In genomic region chr15:25995521-25995920, GRCm38 (mm10) we compare ENCODE assay signal across 7 mouse cellular contexts. TPM values are rescaled to one million over a fixed set of nuclear protein-coding genes. Genes with fewer than 3 reads are reported as not detected.
DNase-seq lines count a peak whose midpoint lies in the region; ATAC-seq and TF ChIP-seq lines count a peak whose summit lies in the region.

No protein-coding gene starts in this region.

- no peaks in the 10 kb centered on the region; the same call in 1 of the 2 replicates for H3K79me2 ChIP-seq in liver, adult 2 months (ENCODE audit: control insufficient read depth, insufficient read depth, low read length)

- H3K27me3 ChIP-seq in liver, adult 2 months (ENCODE audit: control insufficient read depth, insufficient read depth, low read length): no peaks in the 10 kb centered on the region
- no peaks in the 10 kb centered on the region for H3K27me3 ChIP-seq in liver, embryonic 11.5 days (replicated peaks; ENCODE audit: control insufficient read depth, insufficient read depth, low read length)

- H3K9me3 ChIP-seq in liver, embryonic 11.5 days (ENCODE audit: control insufficient read depth, low read length): no peaks in the 10 kb centered on the region

- H3K9ac ChIP-seq in liver, adult 2 months (ENCODE audit: low read depth, low read length): no peak overlapping the region
- H3K9ac ChIP-seq in liver, embryonic 11.5 days (ENCODE audit: low read depth, low read length): no peak overlapping the region

- no peak for DNase-seq in liver, adult 2 months (ENCODE audit: extremely low read depth, low read depth, low spot score)
- DNase-seq in liver, embryonic 11.5 days (ENCODE audit: low spot score): no peak
- DNase-seq in ZHBTc4 (ENCODE audit: low read depth, low spot score): peak; percentile 42
- peak; percentile 61 for DNase-seq in forelimb bud, embryonic 11.5 days (ENCODE audit: low read depth, low spot score)
- peak; percentile 80 for DNase-seq in retina, postnatal 1 day
- DNase-seq in ovary, postnatal 14 days (ENCODE audit: low spot score): no peak
- DNase-seq in testis, postnatal 10 days (ENCODE audit: low spot score): no peak

- 75% methylated on average over 2 of the region's 2 CpGs for WGBS in liver, adult 2 months
- 62% methylated on average over 2 of the region's 2 CpGs for WGBS in liver, embryonic 11.5 days

- TF ChIP-seq CTCF in liver, adult 2 months (IDR thresholded peaks at IDR 0.05; ENCODE audit: low read depth, low read length): peak; percentile 24; the same call in 1 of the 2 replicates

- ATAC-seq in liver, embryonic 11.5 days (replicated peaks; ENCODE audit: low FRiP score): no peak

- H3K36me3 ChIP-seq in liver, adult 2 months (ENCODE audit: control insufficient read depth, insufficient read depth, low read length): peaks cover 57% of the 10 kb centered on the region
- peaks cover 32% of the 10 kb centered on the region; the same call in 1 of the 2 replicates for H3K36me3 ChIP-seq in liver, embryonic 11.5 days (ENCODE audit: control insufficient read depth, insufficient read depth, low read length)

- no peak for TF ChIP-seq POLR2A in liver, adult 2 months (IDR thresholded peaks at IDR 0.05; ENCODE audit: extremely low read depth, insufficient read depth, low read length)

- no peaks in the 10 kb centered on the region; the same call in 1 of the 2 replicates for H3K4me1 ChIP-seq in liver, adult 2 months (ENCODE audit: control insufficient read depth, insufficient read depth, low read length)
- no peaks in the 10 kb centered on the region for H3K4me1 ChIP-seq in liver, embryonic 11.5 days (replicated peaks; ENCODE audit: control insufficient read depth, insufficient read depth, low read length)

- no peak overlapping the region for H3K4me3 ChIP-seq in liver, adult 2 months (ENCODE audit: insufficient read depth, low read depth, low read length)
- H3K4me3 ChIP-seq in liver, embryonic 11.5 days (ENCODE audit: low read depth, low read length): no peak overlapping the region

- H3K4me2 ChIP-seq in liver, embryonic 11.5 days: no peak overlapping the region

- H3K27ac ChIP-seq in liver, adult 2 months (replicated peaks; ENCODE audit: insufficient read depth, low read depth, low read length): no peak overlapping the region
- H3K27ac ChIP-seq in liver, embryonic 11.5 days (ENCODE audit: low read depth, low read length): no peak overlapping the region

RNA-seq across cellular contexts. Expression of gene Zfp622, which starts 11.4 kb away (rescaled TPM):
- total RNA-seq in liver, adult 2 months (2014; rRNA removed): 15.4 and 16.4 TPM in 2 replicates
- polyA plus RNA-seq in liver, adult 2 months (2012; rRNA removed): 12.2 and 12.8 TPM in 2 replicates
- 27.9 and 30.3 TPM in 2 replicates for polyA plus RNA-seq in liver, embryonic 11.5 days (2014; fragmentation: Nextera tagmentation; extraction: Ambion mirVana)

Comparison
In these comparisons a context has a peak if more than half of its experiments do, and no peak if none do; other contexts are left out.
1. DNase-seq: peak in ZHBTc4 (single experiment), forelimb bud, embryonic 11.5 days (single experiment) and retina, postnatal 1 day (single experiment); none in liver, adult 2 months (single experiment), liver, embryonic 11.5 days (single experiment), ovary, postnatal 14 days (single experiment) and testis, postnatal 10 days (single experiment).